Mouse (Mus musculus) lung, postnatal 25 days (tissue): ENCODE data around the gene Pla2g3.

ENCODE experiments used
- DNase-seq: peaks from one replicate; pipeline ENCODE4 v3.0.0; 2022; ENCODE audit warnings: low spot score

The Pla2g3 gene

GRCm38 (mm10) chr11:3487952-3488570 lies at the start of gene Pla2g3:
Pla2g3 (plus strand) TSS chr11:3488284.
- DNase-seq: no peak

GRCm38 (mm10) chr11:3441696-3442443 lies 46.2 kb upstream of the Pla2g3 start:
- DNase-seq: peak; percentile 52

GRCm38 (mm10) chr11:3442677-3443076 lies 45.4 kb upstream of the Pla2g3 start:
- no peak for DNase-seq

- no peak for DNase-seq
These were observed 45.0 kb upstream of the Pla2g3 start for GRCm38 (mm10) chr11:3443091-3443490.

DNA sequence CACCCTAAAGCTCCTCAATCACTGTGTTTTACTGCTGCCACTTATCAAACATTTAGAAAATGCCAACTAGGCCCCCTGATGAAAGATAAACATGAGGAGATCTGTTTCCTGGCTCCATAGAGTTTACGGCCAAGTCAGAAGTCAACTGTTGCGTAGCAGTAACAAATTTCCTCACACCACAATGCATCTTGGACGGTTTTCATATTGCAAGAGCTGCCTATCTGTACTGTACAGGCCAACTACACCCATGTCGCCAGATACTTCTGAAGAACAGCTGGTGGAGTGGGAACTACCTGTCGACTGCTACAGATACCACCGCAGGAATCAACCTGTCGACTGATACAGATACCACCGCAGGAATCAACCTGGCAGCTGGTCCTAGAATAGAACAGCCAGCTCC lies 43.2 kb upstream of the Pla2g3 start:
- no peak for DNase-seq

GRCm38 (mm10) chr11:3451701-3452163 lies 36.4 kb upstream of the Pla2g3 start:
- peak; percentile 50 for DNase-seq

- DNase-seq: peak; percentile 96
These were observed 35.9 kb upstream of the Pla2g3 start, which contains the start of gene Rnf185 for GRCm38 (mm10) chr11:3452167-3452639. Rnf185 (minus strand) TSS chr11:3452363.

- DNase-seq: no peak
These were observed 35.3 kb upstream of the Pla2g3 start for GRCm38 (mm10) chr11:3452769-3453168.

GRCm38 (mm10) chr11:3453467-3453866 lies 34.6 kb upstream of the Pla2g3 start:
- no peak for DNase-seq

GRCm38 (mm10) chr11:3454506-3454905 lies 33.6 kb upstream of the Pla2g3 start:
- no peak for DNase-seq

DNA sequence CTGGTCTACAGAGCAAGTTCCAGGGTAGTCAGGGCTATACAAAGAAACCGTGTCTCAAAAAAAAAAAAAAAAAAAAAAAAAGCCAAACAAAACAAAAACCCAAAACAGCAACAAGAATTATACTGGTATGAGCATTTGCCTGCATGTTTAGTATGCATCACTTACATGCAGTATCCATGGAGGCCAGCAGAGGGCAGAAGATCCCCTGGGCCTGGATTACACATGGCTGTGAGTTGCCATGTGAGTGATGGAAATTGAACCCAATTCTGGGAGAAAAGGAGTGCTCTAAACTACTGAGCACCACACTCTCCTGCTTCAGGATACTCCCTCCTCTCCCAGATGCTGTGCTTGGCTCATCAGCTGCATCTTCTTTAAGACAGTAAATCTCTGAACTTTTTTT lies 31.7 kb upstream of the Pla2g3 start:
- peak; percentile 63 for DNase-seq

DNA sequence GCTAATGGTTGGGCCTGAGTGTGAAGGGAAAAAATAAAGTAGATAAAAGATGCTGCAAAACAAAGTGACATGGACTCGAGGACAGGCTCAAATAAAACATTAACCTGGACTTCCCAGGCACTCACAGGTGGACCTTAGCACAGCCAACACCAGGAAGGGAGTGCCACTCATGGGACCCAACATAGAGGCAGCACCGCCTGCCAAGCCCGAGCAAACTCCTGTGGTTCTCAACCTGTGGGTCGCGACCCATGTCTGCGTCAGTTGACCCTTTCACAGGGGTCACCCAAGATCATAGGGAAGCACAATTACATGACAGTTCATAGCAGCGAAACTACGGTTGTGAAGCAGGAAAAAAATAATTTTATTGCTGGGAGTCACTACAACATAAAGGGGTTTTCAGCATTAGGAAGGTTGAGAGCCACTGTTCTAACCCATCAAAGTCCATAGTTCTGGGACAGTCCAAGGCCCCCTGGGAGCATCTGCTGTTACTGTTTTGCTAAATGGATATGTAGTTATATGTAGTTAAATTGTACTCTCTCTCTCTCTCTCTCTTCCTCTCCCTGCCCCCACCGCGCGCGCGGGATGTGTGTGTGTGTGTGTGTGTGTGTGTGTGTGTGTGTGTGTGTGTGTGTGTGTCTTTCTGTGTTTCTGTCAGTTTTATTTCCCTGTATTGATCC lies 29.5 kb upstream of the Pla2g3 start:
- no peak for DNase-seq

GRCm38 (mm10) chr11:3459105-3459468 lies 29.0 kb upstream of the Pla2g3 start:
- no peak for DNase-seq

GRCm38 (mm10) chr11:3462846-3463245 lies 25.2 kb upstream of the Pla2g3 start:
- no peak for DNase-seq

DNA sequence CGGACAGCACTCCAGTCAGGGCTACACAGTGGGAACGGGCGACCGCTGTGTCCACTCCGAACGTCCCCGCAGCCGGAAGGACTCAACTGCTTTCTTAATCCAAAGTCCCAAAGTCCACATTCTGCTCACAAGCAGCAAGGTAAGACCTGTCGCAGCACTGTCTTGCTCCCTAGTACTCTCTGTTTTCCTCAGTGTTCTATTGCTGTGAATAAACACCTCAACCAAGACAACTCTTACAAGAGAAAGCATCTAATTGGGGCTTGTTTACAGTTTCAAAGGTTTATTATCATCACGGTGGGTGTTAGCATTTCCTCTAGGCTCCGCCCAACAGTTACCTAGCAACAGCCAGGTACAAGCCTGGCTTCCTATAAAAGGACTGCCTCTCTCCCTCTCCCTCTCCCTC lies 16.6 kb upstream of the Pla2g3 start:
- no peak for DNase-seq

DNA sequence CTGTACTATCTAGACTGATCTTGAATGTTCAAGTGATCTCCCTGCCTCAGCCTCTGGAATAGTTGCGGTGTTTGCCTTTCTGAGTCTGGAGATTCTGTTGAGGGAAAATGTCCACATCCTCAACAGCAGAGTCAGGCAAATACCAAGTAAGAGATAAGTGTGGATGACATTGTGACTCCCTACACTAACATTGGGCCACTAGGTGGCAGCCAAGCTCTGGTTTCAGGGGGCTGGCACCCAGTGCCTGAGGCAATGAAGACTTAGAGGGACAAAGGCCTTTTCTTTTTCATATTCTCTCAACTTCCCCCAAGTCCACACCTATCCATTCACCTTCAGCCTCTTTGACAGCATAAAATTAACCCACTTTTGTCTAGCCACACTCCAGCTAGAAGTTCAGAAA lies 15.6 kb upstream of the Pla2g3 start:
- peak; percentile 83 for DNase-seq

DNA sequence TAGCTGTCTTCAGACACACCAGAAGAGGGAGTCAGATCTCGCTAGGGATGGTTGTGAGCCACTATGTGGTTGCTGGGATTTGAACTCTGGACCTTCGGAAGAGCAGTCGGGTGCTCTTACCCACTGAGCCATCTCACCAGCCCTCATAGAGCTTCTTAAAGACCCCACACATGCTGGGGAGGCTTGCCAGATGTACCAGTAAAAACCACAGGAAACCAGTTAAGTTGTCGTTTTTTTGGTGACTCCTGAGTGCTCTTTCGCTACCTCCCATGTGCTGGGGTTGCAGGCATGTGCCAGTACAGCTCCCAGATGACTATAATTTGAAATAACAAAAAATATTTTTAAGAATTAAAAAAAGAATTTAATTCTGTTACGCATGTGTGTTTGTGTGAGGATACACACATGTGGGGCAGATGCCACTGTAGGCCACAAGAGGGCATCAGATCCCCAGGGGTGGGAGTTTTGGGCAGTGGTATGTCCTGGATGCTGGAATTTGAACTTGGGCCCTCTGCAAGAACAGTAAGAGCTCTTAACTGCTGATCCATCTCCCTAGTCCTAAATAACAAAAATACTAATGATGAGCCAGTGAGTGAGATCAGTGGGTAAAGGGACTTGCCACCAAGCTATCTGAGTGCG lies 13.5 kb upstream of the Pla2g3 start:
- no peak for DNase-seq

GRCm38 (mm10) chr11:3475489-3475888 lies 12.6 kb upstream of the Pla2g3 start:
- DNase-seq: no peak

DNA sequence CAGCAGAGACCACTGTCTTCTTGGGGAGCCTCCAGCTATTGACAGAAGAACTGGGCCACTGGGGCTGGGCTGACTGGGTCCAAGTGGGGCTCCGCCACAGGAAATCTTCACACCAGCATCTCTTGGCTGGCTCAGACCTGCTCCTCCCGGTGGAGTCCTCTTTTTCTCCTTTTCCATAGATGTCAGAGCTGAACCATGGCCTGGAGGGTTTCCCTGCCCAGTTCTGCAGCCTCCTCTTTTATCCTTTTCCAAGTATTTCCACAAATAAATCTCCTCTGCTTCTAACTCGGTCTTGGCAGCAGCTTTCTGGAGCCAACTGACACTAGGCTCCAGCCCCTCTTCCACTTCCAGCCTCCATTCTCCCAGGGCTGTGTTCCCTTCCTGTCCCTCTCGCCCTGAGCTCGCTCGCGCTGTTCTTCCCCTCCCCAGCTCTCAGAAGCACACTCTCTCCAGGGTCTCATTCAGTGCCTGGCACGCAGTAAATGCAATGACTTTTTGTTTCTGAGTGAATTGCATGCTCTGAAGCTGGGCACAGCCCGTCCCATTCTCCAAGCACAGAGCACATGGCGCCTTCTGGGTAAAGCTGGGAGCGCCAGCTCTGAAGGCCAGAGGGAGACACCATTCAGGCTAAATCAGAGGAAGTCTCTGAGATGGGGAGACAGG lies 4.0 kb upstream of the Pla2g3 start:
- DNase-seq: no peak

GRCm38 (mm10) chr11:3486349-3486748 lies 1.7 kb upstream of the Pla2g3 start:
- DNase-seq: no peak

- no peak for DNase-seq
These were observed 952 bp downstream of the Pla2g3 start for GRCm38 (mm10) chr11:3489036-3489435.

DNA sequence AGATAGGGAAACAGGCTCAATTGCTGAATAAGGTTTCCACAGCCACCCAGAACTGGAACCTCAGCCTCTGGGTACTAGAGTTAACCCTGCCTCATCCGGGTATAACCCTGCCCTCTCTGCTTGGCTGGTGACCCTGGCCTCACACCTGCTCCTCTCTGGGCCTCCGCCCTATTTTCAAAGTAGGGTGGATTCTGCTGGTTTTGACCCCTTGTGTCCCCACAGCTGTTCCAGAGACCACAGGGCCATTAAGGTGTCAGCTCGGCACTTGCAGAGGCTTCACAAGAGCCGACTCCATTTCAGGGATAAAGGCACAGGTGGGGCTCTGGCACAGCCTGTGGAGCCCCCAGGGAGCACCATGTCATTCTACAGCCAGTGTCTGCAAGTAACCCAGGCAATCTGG lies 4.7 kb downstream of the Pla2g3 start:
- DNase-seq: no peak
